Mouse (Mus musculus) midbrain, postnatal 0 days (tissue): ENCODE measurements around the gene Bcat2. TPM values are rescaled to one million over a fixed set of nuclear protein-coding genes. Genes with fewer than 3 reads are reported as not detected.

Experiments used
- ATAC-seq: fragments of 200-750 bp; cut with Nextera tagmentation; 2 replicates; pipeline ENCODE4 v1.8.0; 2017; ENCODE audit warnings: moderate number of reproducible peaks, mild to moderate bottlenecking, moderate TSS enrichment, moderate library complexity; ENCODE audit not compliant: low FRiP score
- DNase-seq: peaks from one replicate; pipeline ENCODE4 v3.0.0-alpha.2; 2015; ENCODE audit warnings: low spot score
- H3K27ac ChIP-seq: fragments of 300-500 bp; sonication (generic); 2 replicates; pipeline ENCODE4 v1.5.1; 2014; ENCODE audit warnings: low read depth, mild to moderate bottlenecking, low read length, mixed read lengths
- H3K27me3 ChIP-seq: fragments of 300-500 bp; sonication (generic); 2 replicates; pipeline ENCODE4 v1.6.1; 2014; ENCODE audit warnings: low read length, control low read depth, mixed read lengths; ENCODE audit not compliant: insufficient read depth
- H3K36me3 ChIP-seq: fragments of 300-500 bp; sonication (generic); 2 replicates; pipeline ENCODE4 v1.6.1; 2014; ENCODE audit warnings: low read length, control low read depth, mixed read lengths; ENCODE audit not compliant: insufficient read depth
- H3K4me1 ChIP-seq: fragments of 300-500 bp; sonication (generic); 2 replicates; pipeline ENCODE4 v1.6.1; 2014; ENCODE audit warnings: mild to moderate bottlenecking, control low read depth, antibody characterized with exemption, low read length, mixed read lengths; ENCODE audit not compliant: insufficient read depth
- H3K4me2 ChIP-seq: fragments of 300-500 bp; sonication (generic); 2 replicates; pipeline ENCODE4 v1.6.1; 2014; ENCODE audit warnings: low read depth, mild to moderate bottlenecking, low read length, mixed read lengths; ENCODE audit not compliant: poor library complexity, severe bottlenecking
- H3K4me3 ChIP-seq: fragments of 300-500 bp; sonication (generic); 2 replicates; pipeline ENCODE4 v1.5.1; 2014; ENCODE audit warnings: low read depth, mild to moderate bottlenecking, low read length, moderate library complexity
- H3K9ac ChIP-seq: fragments of 300-500 bp; sonication (generic); replicated peaks from 2 replicates; pipeline ENCODE4 v1.6.1; 2014; ENCODE audit warnings: mild to moderate bottlenecking, low read length, moderate library complexity, mixed read lengths; ENCODE audit not compliant: poor library complexity, severe bottlenecking
- H3K9me3 ChIP-seq: fragments of 300-500 bp; sonication (generic); 2 replicates; pipeline ENCODE4 v1.6.1; 2016; ENCODE audit warnings: low read length, control low read depth
- CTCF ChIP-seq: IDR thresholded peaks from 2 replicates; pipeline ENCODE4 v1.5.1; 2016; ENCODE audit warnings: antibody characterized with exemption, mild to moderate bottlenecking
- WGBS: fragments of 180-500 bp; shearing (Covaris S2); extraction: QIAGEN DNeasy Blood & Tissue Kit; methylation state at CpG from one replicate; pipeline ENCODE4 v1.1.7; 2014; 5-methylcytosine and 5-hydroxymethylcytosine counted together
- polyA plus RNA-seq: library from polyadenylated mRNA; unstranded; fragments of >200 nt; fragmentation: Nextera tagmentation; extraction: Ambion mirVana; gene quantifications from 2 replicates; pipeline ENCODE4 v1.2.1, GENCODE M21; 2015
- total RNA-seq: library from RNA; depleted of rRNA; stranded (reverse); fragments of >200 nt; gene quantifications from 2 replicates; pipeline ENCODE4 v1.2.3, GENCODE M21; 2014

Bcat2 gene
- total and polyA plus RNA-seq, 2 experiments from 2014 or later: 12.4 to 18.3 TPM

GRCm38 (mm10) chr7:45628364-45629294 lies 58.7 kb downstream of the Bcat2 start:
- 1% methylated on average over 93 of the region's 105 CpGs for WGBS
- no peaks in the 10 kb centered on the region for H3K36me3 ChIP-seq

GRCm38 (mm10) chr7:45630064-45630907 lies 60.3 kb downstream of the Bcat2 start:
- Histone ChIP-seq H3K36me3 (0 out of 2 replicates have a peak, but pooled peaks cover 2% of the 10 kb centered on the region), H3K9ac (no peak overlapping the region), H3K4me2 (no peak overlapping the region), H3K4me3 (no peak overlapping the region), H3K27ac (no peak overlapping the region; the same call in 1 of the 2 replicates), H3K9me3 (no peaks in the 10 kb centered on the region), H3K27me3 (no peaks in the 10 kb centered on the region), H3K4me1 (no peaks in the 10 kb centered on the region; the same call in 1 of the 2 replicates)
- 70% methylated on average over 23 of the region's 23 CpGs for WGBS
- DNase-seq (peak; percentile 17), ATAC-seq (no peak)
- no peak for TF ChIP-seq CTCF

More at GRCm38 (mm10) chr7:45628364-45629294, 58.7 kb downstream of the Bcat2 start:
- Histone ChIP-seq H3K4me1 (no peaks in the 10 kb centered on the region; the same call in 1 of the 2 replicates), H3K27me3 (no peaks in the 10 kb centered on the region), H3K9ac (peak overlapping the region; percentile 90), H3K27ac (peak overlapping the region; percentile 79), H3K9me3 (no peaks in the 10 kb centered on the region), H3K4me2 (peak overlapping the region; percentile 89), H3K4me3 (peak overlapping the region; percentile 54)
- peak; percentile 84 for ATAC-seq
- peak; percentile 93 for DNase-seq
- peak; percentile 77 for TF ChIP-seq CTCF

- Histone ChIP-seq H3K4me2 (peak overlapping the region; percentile 37), H3K4me1 (no peaks in the 10 kb centered on the region; the same call in 1 of the 2 replicates), H3K9ac (peak overlapping the region; percentile 44; the same call in 1 of the 2 replicates), H3K27me3 (no peaks in the 10 kb centered on the region), H3K36me3 (peaks cover 17% of the 10 kb centered on the region; the same call in 1 of the 2 replicates), H3K9me3 (no peaks in the 10 kb centered on the region), H3K4me3 (peak overlapping the region; percentile 8; the same call in 1 of the 2 replicates), H3K27ac (no peak overlapping the region)
- WGBS: 16% methylated on average over 34 of the region's 35 CpGs
- DNase-seq: no peak
- peak; percentile 30; the same call in 1 of the 2 replicates for TF ChIP-seq CTCF
- ATAC-seq: no peak
These were observed 62.5 kb downstream of the Bcat2 start for GRCm38 (mm10) chr7:45632499-45632898.

GRCm38 (mm10) chr7:45634946-45635681 lies 65.2 kb downstream of the Bcat2 start:
- no peaks in the 10 kb centered on the region for H3K9me3 ChIP-seq
- ATAC-seq (no peak), DNase-seq (no peak)
- TF ChIP-seq CTCF: no peak
- H3K4me3 ChIP-seq: no peak overlapping the region
- WGBS: 90% methylated on average over 11 of the region's 11 CpGs
- no peak overlapping the region for H3K9ac ChIP-seq
- H3K4me2 ChIP-seq: no peak overlapping the region
- peaks cover 17% of the 10 kb centered on the region; the same call in 1 of the 2 replicates for H3K36me3 ChIP-seq
- H3K27ac ChIP-seq: no peak overlapping the region
- no peaks in the 10 kb centered on the region for H3K27me3 ChIP-seq
- H3K4me1 ChIP-seq: peaks cover 5% of the 10 kb centered on the region; the same call in 1 of the 2 replicates
